15 mouse cellular contexts compared by ENCODE assay signal in the genomic region with DNA sequence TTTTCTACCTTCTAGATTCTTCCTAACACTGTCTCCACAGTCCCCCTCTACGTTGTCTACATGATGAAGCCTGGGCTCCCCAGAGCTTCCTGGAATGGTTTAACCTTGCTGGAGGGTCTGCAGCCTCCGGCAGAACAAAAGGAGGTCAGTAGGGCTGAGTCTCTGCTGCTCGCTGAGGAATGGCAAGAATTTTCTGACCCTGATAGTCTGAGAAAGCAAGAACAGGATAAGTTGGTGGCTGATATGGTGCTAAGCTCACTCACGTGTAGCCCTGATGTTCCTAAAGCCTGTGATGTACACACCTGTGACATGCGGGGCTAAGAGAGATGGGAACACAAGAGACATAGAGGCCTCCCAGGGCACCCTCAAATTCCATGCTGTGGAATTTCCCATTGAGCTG. TPM values are rescaled to one million over a fixed set of nuclear protein-coding genes. Genes with fewer than 3 reads are reported as not detected.
DNase-seq lines count a peak whose midpoint lies in the region; ATAC-seq and TF ChIP-seq lines count a peak whose summit lies in the region.
"Had no signal": no experiment of that assay in that cellular context is flagged by ENCODE, and none has a peak within 500 bp of the region (broad histone marks: within the 10 kb centered on the region; RNA-seq: fewer than 3 reads in every experiment).

No protein-coding gene starts in this region.

- peak overlapping the region; percentile 35; the same call in 1 of the 2 replicates for H3K27ac ChIP-seq in heart, embryonic 15.5 days
- peak overlapping the region; percentile 44; the same call in 1 of the 2 replicates for H3K27ac ChIP-seq in midbrain, embryonic 13.5 days
- H3K27ac ChIP-seq in midbrain, embryonic 15.5 days: no peak overlapping the region
- peak overlapping the region; percentile 72 for H3K27ac ChIP-seq in embryonic facial prominence, embryonic 10.5 days (replicated peaks)
- H3K27ac ChIP-seq in left cerebral cortex, adult 2 months: no peak overlapping the region
- H3K27ac ChIP-seq: embryonic facial prominence, embryonic 15.5 days; heart, adult 2 months; liver, embryonic 14.5 days; neural tube, embryonic 12.5 days had no signal

- 13% methylated on average over 5 of the region's 5 CpGs for whole genome bisulfite sequencing in heart, embryonic 15.5 days
- WGBS in midbrain, embryonic 13.5 days: 15% methylated on average over 5 of the region's 5 CpGs
- WGBS in midbrain, embryonic 15.5 days: 19% methylated on average over 5 of the region's 5 CpGs
- 12% methylated on average over 5 of the region's 5 CpGs for WGBS in embryonic facial prominence, embryonic 10.5 days

- H3K9me3 ChIP-seq in heart, embryonic 15.5 days (replicated peaks): no peaks in the 10 kb centered on the region
- peaks cover 2% of the 10 kb centered on the region; the same call in 1 of the 2 replicates for H3K9me3 ChIP-seq in midbrain, embryonic 13.5 days
- H3K9me3 ChIP-seq in midbrain, embryonic 15.5 days: no peaks in the 10 kb centered on the region
- H3K9me3 ChIP-seq in embryonic facial prominence, embryonic 10.5 days: peaks cover 3% of the 10 kb centered on the region; the same call in 1 of the 2 replicates
- H3K9me3 ChIP-seq: embryonic facial prominence, embryonic 15.5 days; neural tube, embryonic 12.5 days had no signal

- no peak overlapping the region for H3K4me2 ChIP-seq in heart, embryonic 15.5 days
- H3K4me2 ChIP-seq in midbrain, embryonic 13.5 days (replicated peaks): no peak overlapping the region
- no peak overlapping the region for H3K4me2 ChIP-seq in midbrain, embryonic 15.5 days
- H3K4me2 ChIP-seq: embryonic facial prominence, embryonic 15.5 days; neural tube, embryonic 12.5 days had no signal

- H3K36me3 ChIP-seq in heart, embryonic 15.5 days: no peaks in the 10 kb centered on the region
- H3K36me3 ChIP-seq in midbrain, embryonic 13.5 days: no peaks in the 10 kb centered on the region
- no peaks in the 10 kb centered on the region for H3K36me3 ChIP-seq in midbrain, embryonic 15.5 days (replicated peaks)
- H3K36me3 ChIP-seq in embryonic facial prominence, embryonic 10.5 days (replicated peaks): no peaks in the 10 kb centered on the region
- H3K36me3 ChIP-seq: embryonic facial prominence, embryonic 15.5 days; neural tube, embryonic 12.5 days had no signal

- no peak; the same call in 1 of the 2 replicates for ATAC-seq in heart, embryonic 15.5 days (replicated peaks; ENCODE audit: insufficient number of reproducible peaks, insufficient read depth, low FRiP score, low read depth)
- no peak for ATAC-seq in midbrain, embryonic 13.5 days
- ATAC-seq in midbrain, embryonic 15.5 days (replicated peaks): no peak
- ATAC-seq: intestine, embryonic 16.5 days had no signal

- 0 out of 2 replicates have a peak, but pooled peaks cover 3% of the 10 kb centered on the region for H3K27me3 ChIP-seq in heart, embryonic 15.5 days
- peaks cover 6% of the 10 kb centered on the region for H3K27me3 ChIP-seq in midbrain, embryonic 13.5 days
- no peaks in the 10 kb centered on the region; the same call in 1 of the 2 replicates for H3K27me3 ChIP-seq in midbrain, embryonic 15.5 days (replicated peaks)
- peaks cover 21% of the 10 kb centered on the region for H3K27me3 ChIP-seq in embryonic facial prominence, embryonic 10.5 days (replicated peaks; ENCODE audit: low read depth, poor library complexity, severe bottlenecking)
- H3K27me3 ChIP-seq: embryonic facial prominence, embryonic 15.5 days; neural tube, embryonic 12.5 days had no signal

- no peak overlapping the region for H3K9ac ChIP-seq in heart, embryonic 15.5 days
- H3K9ac ChIP-seq in midbrain, embryonic 13.5 days (replicated peaks): no peak overlapping the region
- no peak overlapping the region for H3K9ac ChIP-seq in midbrain, embryonic 15.5 days
- H3K9ac ChIP-seq: embryonic facial prominence, embryonic 15.5 days; liver, embryonic 14.5 days; neural tube, embryonic 12.5 days had no signal

- no peak for TF ChIP-seq CTCF in left cerebral cortex, adult 2 months (IDR thresholded peaks at IDR 0.05)

- intact Hi-C loops in heart, postnatal 14 days (cut with DNase I): loop anchor here (10.0 kb wide), 1 partner anchor 217 kb away; no protein-coding TSS in a partner anchor
- intact Hi-C loops in left cerebral cortex, adult 2 months (cut with DNase I): loop anchor here (10.0 kb wide), 1 partner anchor 217 kb away; no protein-coding TSS in a partner anchor

- no peak overlapping the region for H3K4me3 ChIP-seq in heart, embryonic 15.5 days
- no peak overlapping the region for H3K4me3 ChIP-seq in midbrain, embryonic 13.5 days (replicated peaks)
- H3K4me3 ChIP-seq in midbrain, embryonic 15.5 days: no peak overlapping the region
- 0 out of 2 replicates have a peak overlapping the region, but pooled peaks have one; percentile 23 for H3K4me3 ChIP-seq in embryonic facial prominence, embryonic 10.5 days
- H3K4me3 ChIP-seq in left cerebral cortex, adult 2 months: no peak overlapping the region
- H3K4me3 ChIP-seq: embryonic facial prominence, embryonic 15.5 days; heart, adult 2 months; neural tube, embryonic 12.5 days had no signal

- H3K4me1 ChIP-seq in heart, embryonic 15.5 days (replicated peaks): peaks cover 14% of the 10 kb centered on the region
- H3K4me1 ChIP-seq in midbrain, embryonic 13.5 days (replicated peaks): peaks cover 41% of the 10 kb centered on the region
- peaks cover 19% of the 10 kb centered on the region for H3K4me1 ChIP-seq in midbrain, embryonic 15.5 days
- peaks cover 37% of the 10 kb centered on the region for H3K4me1 ChIP-seq in embryonic facial prominence, embryonic 10.5 days

- DNase-seq in heart, postnatal 14 days: no peak
- DNase-seq in embryonic facial prominence, embryonic 10.5 days (ENCODE audit: low spot score): peak; percentile 57
- DNase-seq in cerebellum, adult 11 months: no peak
- no peak for DNase-seq in left cerebral cortex, adult 2 months (ENCODE audit: extremely low spot score in 1 of 2, low spot score in 2 of 2)
- DNase-seq: cerebellum, adult 18-20 months; heart, adult 2 months; right cerebral cortex, postnatal 14 days; thymus, postnatal 14 days had no signal

RNA-seq across cellular contexts. Expression of a gene that starts 7.0 kb away (rescaled TPM):
- 0.34 and 0.80 TPM in 2 replicates for polyA plus RNA-seq in heart, embryonic 15.5 days (2015; fragmentation: Nextera tagmentation; extraction: Ambion mirVana)
- total RNA-seq in heart, postnatal 14 days (2021): not detected
- 1.6 and 2.0 TPM in 2 replicates for polyA plus RNA-seq in midbrain, embryonic 13.5 days (2015; fragmentation: Nextera tagmentation; extraction: Ambion mirVana)
- polyA plus RNA-seq in midbrain, embryonic 15.5 days (2015; fragmentation: Nextera tagmentation; extraction: Ambion mirVana): 1.9 and 2.2 TPM in 2 replicates
- polyA plus RNA-seq in embryonic facial prominence, embryonic 10.5 days (2016; fragmentation: Nextera tagmentation; extraction: Ambion mirVana): 0.54 and 0.83 TPM in 2 replicates
- total RNA-seq in left cerebral cortex, adult 2 months (2021): under 1 TPM; 0.61 to 0.88 TPM
- total RNA-seq: heart, adult 2 months had no signal

RNA-seq across cellular contexts. Expression of a gene that starts 54.5 kb away (rescaled TPM):
- polyA plus RNA-seq in heart, embryonic 15.5 days (2015; fragmentation: Nextera tagmentation; extraction: Ambion mirVana): 0.76 and 1.7 TPM in 2 replicates
- 1 to 10 TPM in 1 of 2 experiments, under 1 TPM in 1; 0.46 to 1.4 TPM for total RNA-seq in heart, postnatal 14 days (2021)
- 5.6 and 6.1 TPM in 2 replicates for polyA plus RNA-seq in midbrain, embryonic 13.5 days (2015; fragmentation: Nextera tagmentation; extraction: Ambion mirVana)
- 6.0 and 6.4 TPM in 2 replicates for polyA plus RNA-seq in midbrain, embryonic 15.5 days (2015; fragmentation: Nextera tagmentation; extraction: Ambion mirVana)
- polyA plus RNA-seq in embryonic facial prominence, embryonic 10.5 days (2016; fragmentation: Nextera tagmentation; extraction: Ambion mirVana): 8.7 and 9.7 TPM in 2 replicates
- 1 to 10 TPM; 1.5 TPM for total RNA-seq in left cerebral cortex, adult 2 months (2021)

Comparison
In these comparisons a context has a peak if more than half of its experiments do, and no peak if none do; other contexts are left out.
1. H3K27ac ChIP-seq: peak in heart, embryonic 15.5 days (single experiment), midbrain, embryonic 13.5 days (single experiment) and embryonic facial prominence, embryonic 10.5 days (single experiment); none in midbrain, embryonic 15.5 days (single experiment) and left cerebral cortex, adult 2 months (single experiment).